Mouse (Mus musculus) gastrocnemius, postnatal 10 days (tissue): ENCODE measurements around the gene Asphd2. TPM values are rescaled to one million over a fixed set of nuclear protein-coding genes. Genes with fewer than 3 reads are reported as not detected.

ENCODE experiments used
- DNase-seq: peaks from one replicate; pipeline ENCODE4 v3.0.0; 2021; ENCODE audit warnings: mixed read lengths
- total RNA-seq, 2 experiments: library from RNA; stranded (reverse); gene quantifications; 2 replicates each; pipeline ENCODE4 v1.2.3; 2021

Asphd2 gene
- total RNA-seq, 2 experiments from 2014 or later, result 0.49 to 0.93 TPM

DNA sequence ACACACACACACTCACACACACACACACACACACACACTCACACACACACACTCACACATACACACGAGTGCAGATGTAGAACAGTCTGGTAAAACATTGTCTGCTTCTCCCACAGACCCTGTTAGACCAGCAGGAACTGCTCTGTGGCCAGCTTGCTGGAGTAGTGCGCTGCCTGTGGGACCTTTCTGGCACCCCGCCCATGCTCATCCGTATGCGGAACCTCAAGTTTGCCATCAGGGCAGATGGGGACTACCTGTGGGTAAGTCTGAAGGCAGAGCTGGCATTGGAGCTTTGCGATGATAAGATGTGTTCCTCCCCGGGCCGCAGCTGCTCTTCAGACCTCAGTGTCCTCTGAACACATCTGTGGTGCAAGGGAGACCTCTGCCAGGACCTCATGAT, 45.5 kb downstream of the Asphd2 start:
- DNase-seq, result no peak

DNA sequence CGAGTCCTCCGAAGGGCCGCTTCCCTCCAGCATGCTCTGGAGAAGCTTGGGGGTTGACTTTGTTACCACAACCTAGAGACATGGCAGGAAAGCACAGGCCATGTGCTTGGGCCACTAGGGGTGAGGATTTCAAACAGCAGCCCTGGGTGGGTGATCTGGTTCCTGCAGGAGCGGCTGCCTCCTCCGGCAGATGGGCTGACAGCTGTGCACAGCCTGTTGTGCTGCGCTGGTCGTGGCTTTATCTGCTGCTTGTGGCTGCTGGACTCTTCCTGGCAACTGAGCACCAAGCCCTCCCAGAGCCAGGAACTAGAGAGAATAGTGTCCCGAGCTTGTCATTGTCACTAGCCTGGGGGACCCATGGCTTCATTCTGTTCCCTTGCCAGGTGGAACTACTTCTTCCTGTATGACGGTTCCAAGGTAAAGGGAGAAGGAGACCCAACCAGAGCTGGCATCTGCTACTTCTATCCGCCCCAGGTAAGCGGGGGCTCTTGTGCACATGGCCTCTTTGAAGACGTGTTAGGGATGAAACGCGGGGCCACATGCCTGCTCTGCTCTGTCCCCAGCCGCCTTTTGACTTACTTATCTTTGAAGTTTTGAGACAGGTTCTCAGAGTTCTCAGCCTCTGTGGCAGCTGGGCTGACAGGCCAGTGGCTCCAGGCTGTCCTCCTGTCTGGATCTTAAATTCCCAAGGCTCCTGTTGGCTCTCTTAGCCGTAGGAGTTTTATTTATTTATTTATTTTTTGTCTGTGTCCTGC, 48.3 kb downstream of the Asphd2 start:
- DNase-seq, result no peak

DNA sequence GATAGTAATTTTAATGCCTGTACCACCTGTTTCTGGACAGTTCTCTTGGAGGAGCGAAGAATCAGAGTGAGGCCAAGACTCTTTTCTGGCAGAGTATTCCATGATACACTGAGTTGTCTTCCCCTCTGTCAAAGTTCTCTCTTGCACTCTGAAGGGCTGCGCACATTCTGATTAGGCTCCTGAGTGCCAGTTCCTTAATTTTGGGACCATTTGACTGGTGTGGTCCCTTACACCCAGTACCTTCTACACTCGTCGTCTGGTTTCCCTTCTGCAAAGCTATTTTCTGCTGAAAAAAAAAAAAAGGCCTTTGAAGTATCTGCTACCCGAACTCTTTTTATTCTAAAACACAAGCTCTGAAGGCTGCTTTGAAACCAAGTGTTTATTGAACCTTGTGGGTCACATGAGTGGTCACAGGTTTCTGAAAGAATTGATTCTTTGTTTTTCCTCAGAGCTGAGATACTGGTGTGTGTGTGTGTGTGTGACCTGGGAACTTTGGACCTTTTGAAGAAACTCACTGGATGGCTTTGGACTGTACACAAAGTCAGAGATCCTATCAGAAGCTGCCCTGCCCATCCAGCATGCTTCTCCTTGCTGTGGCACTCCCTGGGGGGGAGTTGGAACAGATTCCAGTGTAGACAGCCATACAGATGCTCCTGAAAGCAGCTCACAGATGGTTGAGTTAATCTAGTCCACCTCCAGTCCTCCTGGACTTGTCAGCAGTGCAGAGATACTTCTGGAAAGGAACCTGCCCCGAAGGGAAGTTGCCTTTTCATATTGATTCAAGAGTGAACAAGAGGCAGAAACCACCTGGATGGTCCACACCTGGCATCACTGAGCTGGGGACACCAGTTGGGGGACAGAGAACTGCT, 50.3 kb downstream of the Asphd2 start:
- DNase-seq, result no peak

DNA sequence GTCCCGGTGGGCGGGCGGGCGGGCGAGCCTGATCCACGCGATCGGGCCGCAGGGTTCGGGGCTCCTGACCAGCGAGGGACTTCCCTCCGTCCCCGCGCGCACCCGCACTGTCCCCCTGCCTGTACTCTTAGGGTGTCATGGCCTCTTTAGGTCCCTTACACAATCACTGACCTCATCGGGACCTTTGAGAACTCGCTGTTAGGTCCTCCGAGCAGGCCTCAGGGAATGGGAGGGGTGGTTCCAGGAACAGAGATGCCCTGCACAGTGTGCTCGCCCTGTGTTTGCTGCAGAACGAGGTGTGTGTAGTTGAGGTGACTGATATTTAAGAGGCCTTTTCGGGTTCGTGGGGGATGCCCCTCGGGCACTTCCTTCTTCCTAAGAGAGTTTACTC, 51.5 kb downstream of the Asphd2 start:
- no peak for DNase-seq

DNA sequence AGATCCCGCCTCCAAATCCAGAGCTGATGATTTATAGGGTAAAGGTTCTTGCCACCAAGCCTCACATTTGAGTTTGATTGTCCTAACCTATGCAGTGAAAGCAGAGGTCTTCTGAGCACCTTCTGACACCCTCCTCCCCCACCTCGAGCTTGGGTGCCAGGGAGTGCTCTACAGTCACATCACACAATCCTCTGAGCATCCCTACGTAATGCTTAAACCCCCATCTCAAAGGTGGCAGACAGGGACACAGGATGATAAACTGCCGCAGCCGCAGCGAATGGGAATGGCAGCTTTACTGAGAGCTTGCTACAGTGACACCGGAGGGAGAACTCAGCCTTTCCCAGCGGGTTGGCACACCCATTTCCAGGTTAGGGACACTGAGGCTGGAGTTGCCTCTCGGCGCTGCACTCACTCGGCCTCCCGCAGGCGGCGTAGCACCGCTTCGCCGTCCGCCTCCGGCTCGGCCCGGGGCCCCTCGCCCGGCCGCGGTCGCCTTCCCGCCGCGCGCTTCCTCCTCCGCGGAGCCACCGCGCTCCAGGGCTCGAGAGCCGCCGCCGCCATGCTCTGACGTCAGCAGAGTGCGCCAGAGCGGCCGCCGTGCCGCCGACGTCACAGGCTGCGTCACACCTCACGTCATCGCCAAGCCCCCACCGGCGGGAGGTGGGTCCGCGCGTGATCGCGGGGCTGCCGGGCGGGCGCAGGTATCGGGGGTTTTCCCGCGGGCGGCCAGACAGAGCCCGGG, 52.0 kb downstream of the Asphd2 start, which contains the start of the genes Srrd and Hps4:
Gene Srrd, minus strand, starts transcription at position 578 of the 742 bp plus-strand sequence.
Gene Hps4, plus strand, starts transcription at position 621 of the 742 bp plus-strand sequence.
- DNase-seq, result peak; percentile 87

DNA sequence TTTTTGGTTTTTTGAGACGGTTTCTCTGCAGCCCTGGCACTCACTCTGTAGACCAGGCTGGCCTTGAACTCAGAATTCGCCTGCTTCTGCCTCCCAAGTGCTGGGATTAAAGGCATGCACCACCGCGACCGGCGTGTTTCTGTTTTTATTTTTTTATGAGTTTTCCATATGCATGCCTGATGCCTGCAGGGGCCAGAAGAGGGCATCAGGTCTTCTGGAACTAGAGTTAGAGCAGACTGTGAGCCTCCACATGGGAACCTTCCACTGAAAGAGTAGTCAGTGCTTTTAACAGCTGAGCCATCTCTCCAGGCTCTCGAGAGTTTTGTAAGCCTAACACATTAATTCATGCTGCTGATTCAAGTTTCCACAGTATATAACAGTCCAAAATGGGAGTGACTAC, 55.5 kb downstream of the Asphd2 start:
- DNase-seq, result no peak

DNA sequence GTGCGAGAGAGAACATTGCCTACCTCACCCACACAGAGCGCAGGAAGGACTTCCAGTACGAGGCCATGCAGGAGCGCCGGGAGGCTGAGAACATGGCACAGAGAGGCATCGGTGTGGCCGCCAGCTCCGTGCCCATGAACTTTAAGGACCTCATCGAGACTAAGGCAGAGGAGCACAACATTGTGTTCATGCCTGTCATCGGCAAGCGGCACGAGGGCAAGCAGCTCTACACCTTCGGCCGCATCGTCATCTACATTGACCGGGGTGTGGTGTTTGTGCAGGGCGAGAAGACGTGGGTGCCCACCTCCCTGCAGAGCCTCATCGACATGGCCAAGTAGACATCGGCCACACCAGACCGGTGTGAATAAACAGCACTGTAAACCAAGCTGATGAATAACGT, 57.7 kb downstream of the Asphd2 start:
- DNase-seq, result no peak

DNA sequence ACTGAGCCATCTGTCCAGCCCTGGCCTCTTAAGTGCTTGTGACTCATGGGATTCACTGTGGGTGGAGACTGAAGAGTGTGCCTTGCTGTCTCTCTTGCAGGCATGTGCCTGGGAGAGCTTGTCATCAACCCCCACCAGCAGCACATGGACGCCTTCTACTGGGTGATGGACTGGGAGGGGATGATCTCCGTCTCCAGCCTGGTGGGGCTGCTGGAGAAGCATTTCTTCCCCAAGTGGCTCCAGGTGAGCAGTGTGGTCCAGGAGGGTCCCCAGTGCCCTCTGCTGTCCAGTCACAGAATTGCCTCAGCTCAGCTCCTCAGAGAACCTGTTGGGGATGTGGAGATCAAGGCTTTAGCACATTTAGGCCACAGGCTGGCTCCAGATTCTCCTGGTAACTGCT, 59.2 kb downstream of the Asphd2 start:
- peak; percentile 37 for DNase-seq

Other genes with a start within 250 kb of the Asphd2 start
- under 1 TPM; 0.33 to 0.61 TPM for gene Cryba4, start 142.3 kb downstream of the Asphd2 start, total RNA-seq
- gene Crybb1, start 139.1 kb downstream of the Asphd2 start, total RNA-seq, result 1 to 10 TPM; 1.4 to 1.7 TPM
- 10 to 100 TPM; 21.5 to 23.6 TPM for gene Tpst2, start 118.2 kb downstream of the Asphd2 start, total RNA-seq
- 10 to 100 TPM; 14.8 to 15.9 TPM for gene Tfip11, start 68.5 kb downstream of the Asphd2 start, total RNA-seq
- gene Srrd, start 51.8 kb downstream of the Asphd2 start, total RNA-seq, result 1 to 10 TPM; 4.7 to 5.0 TPM
- 1 to 10 TPM; 6.5 to 6.8 TPM for gene Hps4, start 51.8 kb downstream of the Asphd2 start, total RNA-seq
- gene Gm6583, start 38.8 kb downstream of the Asphd2 start, total RNA-seq, result not detected
- gene Gm6588, start 54.6 kb upstream of the Asphd2 start, total RNA-seq, result not detected
- under 1 TPM; 0.42 to 0.72 TPM for gene Sez6l, start 182.3 kb upstream of the Asphd2 start, total RNA-seq